Mouse (Mus musculus): ENCODE measurements at regions not wholly inside any gene's neighbourhood (a gene's known extent, or its start where the extent isn't known, plus 50 kb on each side); places are given as distances from the start of the nearest gene placed in this dataset.

GRCm38 (mm10) chr12:106288791-106289515 is 278.9 kb downstream of the Vrk1 start:
- Histone ChIP-seq H3K36me3 (ENCODE audit: control insufficient read depth) (no peaks in the 10 kb centered on the region), H3K27me3 (ENCODE audit: control insufficient read depth) (no peaks in the 10 kb centered on the region), H3K9me3 (ENCODE audit: control insufficient read depth, low read length) (peaks cover 26% of the 10 kb centered on the region), H3K4me3 (replicated peaks) (no peak overlapping the region), H3K4me1 (ENCODE audit: control insufficient read depth) (no peaks in the 10 kb centered on the region)
- no peak for TF ChIP-seq TAL1 (IDR thresholded peaks at IDR 0.05; ENCODE audit: low read length)
- no peak for TF ChIP-seq GATA1 (IDR thresholded peaks at IDR 0.05; ENCODE audit: low read length)

- Histone ChIP-seq H3K4me1 (ENCODE audit: control insufficient read depth) (no peaks in the 10 kb centered on the region), H3K27me3 (ENCODE audit: control insufficient read depth) (no peaks in the 10 kb centered on the region), H3K36me3 (ENCODE audit: control insufficient read depth) (no peaks in the 10 kb centered on the region), H3K4me3 (replicated peaks) (no peak overlapping the region), H3K9me3 (ENCODE audit: control insufficient read depth, low read length) (peaks cover 9% of the 10 kb centered on the region)
- TF ChIP-seq GATA1 (IDR thresholded peaks at IDR 0.05; ENCODE audit: low read length): no peak
These were observed 281.5 kb downstream of the Vrk1 start for GRCm38 (mm10) chr12:106291476-106292046.

- Histone ChIP-seq H3K27me3 (ENCODE audit: control insufficient read depth) (no peaks in the 10 kb centered on the region), H3K4me1 (ENCODE audit: control insufficient read depth) (no peaks in the 10 kb centered on the region), H3K9me3 (ENCODE audit: control insufficient read depth, low read length) (peaks cover 12% of the 10 kb centered on the region)
These were observed 283.1 kb downstream of the Vrk1 start for GRCm38 (mm10) chr12:106293117-106293516.

GRCm38 (mm10) chr12:106295596-106295995 is 285.6 kb downstream of the Vrk1 start:
- peaks cover 6% of the 10 kb centered on the region for H3K9me3 ChIP-seq (ENCODE audit: control insufficient read depth, low read length)
- H3K4me1 ChIP-seq (ENCODE audit: control insufficient read depth): no peaks in the 10 kb centered on the region
- H3K27me3 ChIP-seq (ENCODE audit: control insufficient read depth): no peaks in the 10 kb centered on the region
- H3K36me3 ChIP-seq (ENCODE audit: control insufficient read depth): no peaks in the 10 kb centered on the region
- TF ChIP-seq TAL1 (IDR thresholded peaks at IDR 0.05; ENCODE audit: low read length): no peak
- no peak for TF ChIP-seq GATA1 (IDR thresholded peaks at IDR 0.05; ENCODE audit: low read length)
- H3K4me3 ChIP-seq (replicated peaks): no peak overlapping the region

More at GRCm38 (mm10) chr12:106293117-106293516, 283.1 kb downstream of the Vrk1 start:
- Histone ChIP-seq H3K4me3 (replicated peaks) (no peak overlapping the region), H3K36me3 (ENCODE audit: control insufficient read depth) (no peaks in the 10 kb centered on the region)
- TF ChIP-seq TAL1 (IDR thresholded peaks at IDR 0.05; ENCODE audit: low read length): no peak
- TF ChIP-seq GATA1 (IDR thresholded peaks at IDR 0.05; ENCODE audit: low read length): no peak

DNA sequence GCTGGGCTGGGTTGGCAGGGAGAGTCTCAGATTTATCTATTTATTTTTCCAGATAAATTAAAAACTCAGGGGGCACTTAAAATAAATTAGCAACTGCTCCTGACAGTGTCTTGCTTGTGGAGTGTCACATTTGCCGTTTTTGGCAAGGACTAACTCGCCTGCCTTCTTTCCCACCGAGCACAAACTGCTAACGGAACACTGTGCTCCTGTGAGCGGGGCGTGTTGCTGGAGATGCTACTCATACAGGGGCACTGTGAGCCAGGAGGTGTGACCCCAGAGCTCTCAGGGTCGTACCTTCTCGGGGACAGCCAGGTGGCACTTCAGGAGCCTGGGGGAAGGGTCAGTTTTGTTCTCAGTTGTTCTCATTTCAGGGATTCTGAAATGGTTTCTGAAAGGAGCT is 292.6 kb downstream of the Vrk1 start:
- no peaks in the 10 kb centered on the region for H3K27me3 ChIP-seq (ENCODE audit: control insufficient read depth)
- H3K9me3 ChIP-seq (ENCODE audit: control insufficient read depth, low read length): peaks cover 11% of the 10 kb centered on the region; the same call in 1 of the 2 replicates
- H3K4me3 ChIP-seq (replicated peaks): no peak overlapping the region
- TF ChIP-seq GATA1 (IDR thresholded peaks at IDR 0.05; ENCODE audit: low read length) (no peak), TAL1 (IDR thresholded peaks at IDR 0.05; ENCODE audit: low read length) (no peak)
- H3K36me3 ChIP-seq (ENCODE audit: control insufficient read depth): no peaks in the 10 kb centered on the region
- no peaks in the 10 kb centered on the region for H3K4me1 ChIP-seq (ENCODE audit: control insufficient read depth)

GRCm38 (mm10) chr12:106308291-106308955 is 298.4 kb downstream of the Vrk1 start:
- TF ChIP-seq TAL1 (IDR thresholded peaks at IDR 0.05; ENCODE audit: low read length): no peak
- no peak for TF ChIP-seq GATA1 (IDR thresholded peaks at IDR 0.05; ENCODE audit: low read length)
- Histone ChIP-seq H3K27me3 (ENCODE audit: control insufficient read depth) (no peaks in the 10 kb centered on the region), H3K36me3 (ENCODE audit: control insufficient read depth) (no peaks in the 10 kb centered on the region), H3K9me3 (ENCODE audit: control insufficient read depth, low read length) (no peaks in the 10 kb centered on the region; the same call in 1 of the 2 replicates), H3K4me1 (ENCODE audit: control insufficient read depth) (no peaks in the 10 kb centered on the region), H3K4me3 (replicated peaks) (no peak overlapping the region)

- no peak for TF ChIP-seq TAL1 (IDR thresholded peaks at IDR 0.05; ENCODE audit: low read length)
- no peak for TF ChIP-seq GATA1 (IDR thresholded peaks at IDR 0.05; ENCODE audit: low read length)
- Histone ChIP-seq H3K9me3 (ENCODE audit: control insufficient read depth, low read length) (no peaks in the 10 kb centered on the region; the same call in 1 of the 2 replicates), H3K27me3 (ENCODE audit: control insufficient read depth) (no peaks in the 10 kb centered on the region), H3K4me3 (replicated peaks) (no peak overlapping the region), H3K36me3 (ENCODE audit: control insufficient read depth) (no peaks in the 10 kb centered on the region), H3K4me1 (ENCODE audit: control insufficient read depth) (no peaks in the 10 kb centered on the region)
These were observed 299.1 kb downstream of the Vrk1 start for GRCm38 (mm10) chr12:106308956-106309610.

DNA sequence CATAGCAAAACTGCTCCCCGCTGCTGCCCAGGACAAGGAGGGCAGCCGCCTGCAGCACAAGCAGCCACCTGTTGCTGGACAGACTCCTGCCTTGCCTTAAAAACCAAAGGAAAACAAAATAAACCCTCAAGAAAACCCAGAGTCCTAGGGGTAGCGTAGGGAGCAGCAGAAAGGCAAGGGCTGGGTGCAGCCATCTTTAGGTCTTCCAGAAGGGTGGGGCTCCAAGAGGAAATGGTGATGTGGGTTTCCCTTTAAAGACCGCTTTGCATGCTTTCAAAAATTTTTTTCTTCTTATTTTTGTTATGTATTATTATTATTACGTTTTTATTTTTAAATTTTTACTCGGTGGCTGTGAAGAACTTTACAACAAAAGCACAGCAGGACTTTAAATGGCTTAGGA is 300.1 kb downstream of the Vrk1 start:
- Histone ChIP-seq H3K36me3 (ENCODE audit: control insufficient read depth) (no peaks in the 10 kb centered on the region), H3K4me3 (replicated peaks) (no peak overlapping the region), H3K9me3 (ENCODE audit: control insufficient read depth, low read length) (no peaks in the 10 kb centered on the region; the same call in 1 of the 2 replicates), H3K27me3 (ENCODE audit: control insufficient read depth) (no peaks in the 10 kb centered on the region), H3K4me1 (ENCODE audit: control insufficient read depth) (no peaks in the 10 kb centered on the region)
- TF ChIP-seq GATA1 (IDR thresholded peaks at IDR 0.05; ENCODE audit: low read length) (no peak), TAL1 (IDR thresholded peaks at IDR 0.05; ENCODE audit: low read length) (no peak)
